Mouse (Mus musculus) activated CD4-positive, CD25-positive, alpha-beta regulatory T cell, adult 4 months (primary cell): ENCODE measurements around the gene 4930442H23Rik. TPM values are rescaled to one million over a fixed set of nuclear protein-coding genes. Genes with fewer than 3 reads are reported as not detected.
A peak's percentile ranks its signal among the peaks of the same experiment; 100 is the strongest.
"Not testable (repeated sequence)": the region's sequence is repeated elsewhere in the genome, so short reads cannot be mapped to it uniquely, and the experiment has no call there.

Experiments
- ATAC-seq: one replicate; pipeline ENCODE4 v1.8.0; 2017
- polyA plus RNA-seq, 2 experiments: library from polyadenylated mRNA; unstranded; fragments of 100-300 nt; shearing (Covaris generic); gene quantifications; one replicate each; pipeline ENCODE4 v1.2.1; 2017

4930442H23Rik gene
- polyA plus RNA-seq, 2 experiments from 2014 or later = not detected

GRCm38 (mm10) chr10:81197305-81197704 is 13.7 kb upstream of the 4930442H23Rik start:
- no peak for ATAC-seq

- no peak for ATAC-seq
These were observed 12.9 kb upstream of the 4930442H23Rik start for GRCm38 (mm10) chr10:81196470-81197065.

GRCm38 (mm10) chr10:81195300-81195699 is 11.7 kb upstream of the 4930442H23Rik start:
- no peak for ATAC-seq

GRCm38 (mm10) chr10:81193991-81194774 is 10.5 kb upstream of the 4930442H23Rik start:
- ATAC-seq = peak; percentile 29

- no peak for ATAC-seq
These were observed 9.4 kb upstream of the 4930442H23Rik start for GRCm38 (mm10) chr10:81192968-81193501.

- ATAC-seq = peak; percentile 68
These were observed 8.8 kb upstream of the 4930442H23Rik start for GRCm38 (mm10) chr10:81192270-81192967.

GRCm38 (mm10) chr10:81191342-81191982 is 7.8 kb upstream of the 4930442H23Rik start:
- ATAC-seq = no peak

- no peak for ATAC-seq
These were observed 7.3 kb upstream of the 4930442H23Rik start for GRCm38 (mm10) chr10:81190912-81191321.

GRCm38 (mm10) chr10:81190236-81190911 is 6.7 kb upstream of the 4930442H23Rik start:
- ATAC-seq = no peak

- no peak for ATAC-seq
These were observed 6.2 kb upstream of the 4930442H23Rik start for GRCm38 (mm10) chr10:81189821-81190220.

GRCm38 (mm10) chr10:81187161-81187560 is 3.5 kb upstream of the 4930442H23Rik start:
- no peak for ATAC-seq

- ATAC-seq = no peak
These were observed 1.1 kb upstream of the 4930442H23Rik start for GRCm38 (mm10) chr10:81184765-81185164.

- ATAC-seq = peak; percentile 93
These were observed 1.0 kb downstream of the 4930442H23Rik start, which contains the start of gene Dapk3 for GRCm38 (mm10) chr10:81182336-81183333. Dapk3 (plus strand) TSS chr10:81183005.

GRCm38 (mm10) chr10:81181860-81182259 is 1.8 kb downstream of the 4930442H23Rik start:
- ATAC-seq = not testable (repeated sequence)

GRCm38 (mm10) chr10:81180946-81181345 is 2.7 kb downstream of the 4930442H23Rik start:
- ATAC-seq = no peak

GRCm38 (mm10) chr10:81179451-81180342 is 4.0 kb downstream of the 4930442H23Rik start:
- ATAC-seq = no peak

GRCm38 (mm10) chr10:81178927-81179326 is 4.7 kb downstream of the 4930442H23Rik start:
- ATAC-seq = no peak

- no peak for ATAC-seq
These were observed 5.5 kb downstream of the 4930442H23Rik start for GRCm38 (mm10) chr10:81177958-81178712.

GRCm38 (mm10) chr10:81177491-81177925 is 6.1 kb downstream of the 4930442H23Rik start:
- no peak for ATAC-seq
